Mouse (Mus musculus) gastrocnemius, adult 8-10 months (tissue): Measurements from ENCODE around the gene Sumo2. TPM values are rescaled to one million over a fixed set of nuclear protein-coding genes. Genes with fewer than 3 reads are reported as not detected.
A peak's percentile ranks its signal among the peaks of the same experiment; 100 is the strongest.
"Not testable (repeated sequence)": the region's sequence is repeated elsewhere in the genome, so short reads cannot be mapped to it uniquely, and the experiment has no call there.

Experiments
- DNase-seq, 2 experiments: peaks; one replicate each; pipeline ENCODE4 v3.0.0; 2022; ENCODE audit warnings: low spot score in 2 of 2
- total RNA-seq, 4 experiments: library from RNA; stranded (reverse); gene quantifications; 2 replicates each; pipeline ENCODE4 v1.2.4; 2022

Gene Sumo2
- total RNA-seq, 4 experiments from 2014 or later, result 138 to 163 (median 141) TPM

DNA sequence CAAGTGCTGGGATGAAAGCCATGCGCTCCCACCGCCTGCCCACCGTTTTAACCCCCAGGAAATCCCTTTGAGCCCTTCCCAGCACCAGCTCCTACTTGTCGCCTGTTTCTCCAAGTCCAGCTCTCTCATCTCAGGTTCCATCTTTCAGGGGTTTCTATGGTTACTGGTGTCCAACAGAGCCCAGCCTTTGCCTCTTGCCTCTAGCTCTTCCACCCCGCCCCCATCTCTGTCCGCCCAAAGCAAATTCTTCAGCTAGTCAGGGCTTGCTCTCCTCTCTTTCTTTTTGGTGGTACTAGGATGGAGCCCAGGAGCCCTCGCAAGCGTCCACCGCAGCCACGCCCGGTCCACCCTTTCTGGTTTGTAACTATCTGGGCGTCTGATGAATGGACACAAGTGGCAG is 50.9 kb downstream of the Sumo2 start:
- no peak for DNase-seq

- peak; percentile 57 to 73 for DNase-seq
Measured at GRCm38 (mm10) chr11:115483726-115484125, 52.4 kb downstream of the Sumo2 start.

DNA sequence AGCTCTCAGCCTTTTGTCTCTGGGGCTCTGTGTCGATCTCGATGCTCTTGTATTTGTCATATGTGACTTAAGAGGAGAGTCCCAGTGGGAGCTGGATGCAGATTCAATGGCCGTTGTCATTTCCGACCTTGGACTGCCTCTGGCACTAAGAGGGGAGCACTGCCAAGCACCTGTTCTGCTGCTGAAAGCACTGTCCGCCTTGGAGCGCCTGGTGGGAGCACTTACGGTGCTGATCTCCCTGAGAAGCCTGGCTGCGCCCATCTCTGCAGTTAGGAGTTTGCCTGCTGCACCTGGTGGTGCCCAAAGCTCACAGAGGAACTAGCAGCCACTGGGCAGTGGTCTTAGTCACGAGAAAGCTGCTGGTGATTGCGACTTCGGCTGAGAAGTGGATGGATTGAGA is 52.8 kb downstream of the Sumo2 start:
- DNase-seq, result peak in 1 of 2 experiments; percentile 23

DNA sequence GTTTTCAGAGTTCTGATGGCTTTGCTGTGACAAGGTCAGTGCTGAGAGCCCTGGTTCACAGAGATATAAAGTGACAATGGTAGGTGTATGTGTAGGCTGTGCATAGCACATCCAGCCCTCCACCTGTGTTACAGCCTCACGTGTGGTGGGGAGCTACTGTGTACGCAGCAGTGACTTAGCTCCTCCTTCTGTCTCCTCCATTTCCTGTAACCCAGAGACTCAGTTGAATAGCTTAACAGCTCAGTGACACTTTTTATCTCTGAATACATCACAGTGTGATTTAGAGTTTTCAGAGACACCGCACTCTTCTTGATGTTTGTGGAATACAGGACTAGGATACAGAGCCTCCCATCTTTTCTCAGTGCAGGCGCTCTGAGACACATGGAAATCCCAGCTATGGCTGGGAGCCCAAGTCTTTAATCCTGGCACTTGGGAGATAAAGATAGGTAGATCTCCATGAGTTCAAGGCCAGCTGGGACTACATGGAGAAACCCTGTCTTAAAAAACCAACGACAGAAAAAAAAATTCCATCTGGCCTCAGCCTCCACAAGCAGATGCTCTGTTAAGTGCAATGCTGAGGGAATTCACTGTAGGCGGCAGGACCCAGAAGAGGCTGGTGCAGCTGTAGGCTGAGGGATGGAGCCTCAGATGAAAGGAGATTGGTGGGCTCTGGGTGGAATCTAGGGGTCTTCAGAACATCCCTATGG is 54.4 kb downstream of the Sumo2 start:
- DNase-seq, result no peak

DNA sequence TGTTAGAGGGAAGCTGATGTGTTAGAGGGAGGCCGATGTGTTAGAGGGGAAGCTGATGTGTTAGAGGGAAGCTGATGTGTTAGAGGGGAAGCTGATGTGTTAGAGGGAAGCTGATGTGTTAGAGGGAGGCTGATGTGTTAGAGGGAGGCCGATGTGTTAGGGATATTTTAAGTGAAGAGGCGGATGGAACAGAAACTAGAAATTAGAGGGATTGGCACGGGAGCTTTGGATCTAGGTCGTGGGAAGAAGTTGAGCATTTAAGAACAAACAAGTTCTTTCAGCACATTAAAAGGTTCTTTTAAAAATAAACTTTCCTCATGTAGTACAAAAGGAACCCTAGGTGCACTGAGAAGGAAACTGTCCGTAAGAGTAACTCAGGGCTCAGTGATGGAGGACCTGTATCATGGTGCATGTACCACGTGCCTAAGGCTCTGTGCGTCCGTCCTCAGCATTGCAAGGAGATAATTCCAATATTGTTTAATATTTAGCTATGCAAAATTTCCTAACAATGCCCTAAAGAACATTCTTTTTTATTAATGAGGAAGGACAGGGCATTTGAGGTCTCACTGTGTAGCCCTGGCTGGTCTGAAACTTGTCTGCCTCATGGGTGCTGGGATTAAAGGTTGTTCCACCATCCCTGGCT is 57.7 kb downstream of the Sumo2 start:
- no peak for DNase-seq

GRCm38 (mm10) chr11:115477388-115477787 is 58.7 kb downstream of the Sumo2 start:
- not testable (repeated sequence) for DNase-seq

GRCm38 (mm10) chr11:115476630-115477029 is 59.4 kb downstream of the Sumo2 start:
- DNase-seq, result not testable (repeated sequence)

DNA sequence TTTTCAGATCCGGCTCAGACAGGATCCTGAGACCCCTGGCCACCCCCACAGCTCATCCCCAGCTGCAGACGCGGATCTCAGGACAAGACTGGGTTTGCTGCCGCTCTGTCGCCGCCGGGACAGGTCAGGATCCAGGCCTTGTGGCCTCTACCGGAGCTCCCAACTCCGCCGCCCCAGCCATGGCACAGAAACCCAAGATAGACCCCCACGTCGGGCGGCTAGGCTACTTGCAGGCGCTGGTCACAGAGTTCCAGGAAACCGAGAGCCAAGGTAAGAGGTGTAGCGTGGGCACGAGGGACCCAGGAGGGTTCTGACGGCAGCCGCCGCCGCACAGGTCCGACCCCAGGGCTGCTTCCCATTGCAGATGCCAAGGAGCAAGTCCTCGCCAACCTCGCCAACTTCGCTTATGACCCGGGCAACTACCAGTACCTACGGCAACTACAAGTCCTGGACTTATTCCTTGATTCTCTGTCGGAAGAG is 60.3 kb downstream of the Sumo2 start:
- no peak for DNase-seq

GRCm38 (mm10) chr11:115475025-115475757 is 60.9 kb downstream of the Sumo2 start, which contains the start of gene Armc7:
Gene Armc7, plus strand, starts transcription at chr11:115475667.
- peak; percentile 89 to 92 for DNase-seq

DNA sequence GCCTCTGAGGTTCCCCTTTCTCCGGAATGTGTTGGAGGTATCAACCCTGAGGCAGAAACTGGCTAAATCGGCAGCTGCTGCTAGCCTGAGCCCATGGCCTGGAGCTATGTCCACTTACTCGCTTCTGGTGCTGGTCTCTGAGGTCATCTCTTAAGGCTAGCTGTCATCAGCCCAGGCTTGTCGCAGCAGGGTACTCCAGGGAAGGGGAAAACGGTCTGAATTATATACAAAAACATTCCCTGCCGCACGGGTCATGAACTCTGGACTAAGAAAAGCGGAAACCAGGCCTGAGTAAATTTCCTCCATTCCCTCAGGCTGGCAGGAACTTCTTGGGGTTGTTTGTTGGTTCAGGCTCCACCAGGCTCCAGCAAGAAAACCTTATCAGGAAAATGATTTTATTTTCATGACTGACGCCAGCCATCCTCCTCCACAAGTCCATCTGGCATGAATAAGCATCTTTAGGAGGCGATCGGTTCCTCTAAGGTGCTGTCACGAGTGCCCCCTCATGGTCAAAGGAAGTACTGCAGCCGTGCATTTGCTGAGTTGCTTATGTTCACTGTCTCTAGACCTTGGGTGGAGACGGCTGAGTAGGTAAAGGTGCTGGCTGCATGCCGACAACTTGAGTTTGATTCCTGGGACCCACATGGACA is 62.3 kb downstream of the Sumo2 start:
- peak; percentile 91 to 93 for DNase-seq

Other genes starting within 250 kb of the Sumo2 start
- 1 to 10 TPM; 2.7 to 5.7 (median 4.6) TPM for gene Fads6, start 238.6 kb downstream of the Sumo2 start, total RNA-seq
- not detected for gene Otop2, start 229.1 kb downstream of the Sumo2 start, total RNA-seq
- gene Ush1g, start 214.2 kb downstream of the Sumo2 start, total RNA-seq, result under 1 TPM; 0.15 to 0.34 (median 0.24) TPM
- not detected for gene Otop3, start 201.5 kb downstream of the Sumo2 start, total RNA-seq
- gene Hid1, start 168.5 kb downstream of the Sumo2 start, total RNA-seq, result 1 to 10 TPM in 2 of 4 experiments, under 1 TPM in 2; 0.68 to 2.7 (median 1.2) TPM
- 1 to 10 TPM in 3 of 4 experiments, under 1 TPM in 1; 0.77 to 1.6 (median 1.1) TPM for gene Cdr2l, start 154.4 kb downstream of the Sumo2 start, total RNA-seq
- gene Mrpl58, start 132.5 kb downstream of the Sumo2 start, total RNA-seq, result 10 to 100 TPM; 79.1 to 92.9 (median 87.4) TPM
- 100 to 1,000 TPM; 638 to 797 (median 746) TPM for gene Atp5h, start 116.3 kb downstream of the Sumo2 start, total RNA-seq
- gene Kctd2, start 116.1 kb downstream of the Sumo2 start, total RNA-seq, result 10 to 100 TPM; 15.0 to 18.5 (median 16.4) TPM
- gene Trim80, start 95.7 kb downstream of the Sumo2 start, total RNA-seq, result not detected
- not detected for gene Slc16a5, start 73.8 kb downstream of the Sumo2 start, total RNA-seq
- gene Armc7, start 60.6 kb downstream of the Sumo2 start, total RNA-seq, result 1 to 10 TPM; 1.0 to 1.8 (median 1.5) TPM
- 1 to 10 TPM; 5.4 to 7.4 (median 6.6) TPM for gene Nt5c, start 44.4 kb downstream of the Sumo2 start, total RNA-seq
- 10 to 100 TPM; 64.3 to 70.0 (median 66.3) TPM for gene Jpt1, start 21.9 kb downstream of the Sumo2 start, total RNA-seq
- gene Nup85, start 28.2 kb upstream of the Sumo2 start, total RNA-seq, result 10 to 100 TPM; 16.6 to 21.7 (median 20.9) TPM
- gene Mrps7, start 67.6 kb upstream of the Sumo2 start, total RNA-seq, result 10 to 100 TPM; 73.4 to 84.2 (median 81.8) TPM
- 10 to 100 TPM; 10.3 to 14.5 (median 11.6) TPM for gene Gga3, start 67.8 kb upstream of the Sumo2 start, total RNA-seq
- gene Mif4gd, start 76.7 kb upstream of the Sumo2 start, total RNA-seq, result 10 to 100 TPM; 34.1 to 43.9 (median 40.3) TPM
- gene Slc25a19, start 92.0 kb upstream of the Sumo2 start, total RNA-seq, result 10 to 100 TPM; 35.7 to 45.7 (median 40.7) TPM
- gene Grb2, start 172.3 kb upstream of the Sumo2 start, total RNA-seq, result 10 to 100 TPM; 60.8 to 77.6 (median 67.7) TPM
- gene Tmem94, start 229.2 kb upstream of the Sumo2 start, total RNA-seq, result 100 to 1,000 TPM in 3 of 4 experiments, 10 to 100 TPM in 1; 90.5 to 118 (median 104) TPM